Mouse (Mus musculus): ENCODE results near the gene Sorcs2.

The Sorcs2 gene

GRCm38 (mm10) chr5:36141676-36142255, 256.2 kb downstream of the Sorcs2 start:
- DNase-seq (ENCODE audit: extremely low read depth, insufficient read length, low spot score) = no peak

GRCm38 (mm10) chr5:36141112-36141511, 256.8 kb downstream of the Sorcs2 start:
- DNase-seq (ENCODE audit: extremely low read depth, insufficient read length, low spot score) = no peak

- no peak for DNase-seq (ENCODE audit: extremely low read depth, insufficient read length, low spot score)
Observed at GRCm38 (mm10) chr5:36139766-36140165, 258.2 kb downstream of the Sorcs2 start.

- no peak for DNase-seq (ENCODE audit: extremely low read depth, insufficient read length, low spot score)
Observed at GRCm38 (mm10) chr5:36135874-36136542, 261.9 kb downstream of the Sorcs2 start.

DNA sequence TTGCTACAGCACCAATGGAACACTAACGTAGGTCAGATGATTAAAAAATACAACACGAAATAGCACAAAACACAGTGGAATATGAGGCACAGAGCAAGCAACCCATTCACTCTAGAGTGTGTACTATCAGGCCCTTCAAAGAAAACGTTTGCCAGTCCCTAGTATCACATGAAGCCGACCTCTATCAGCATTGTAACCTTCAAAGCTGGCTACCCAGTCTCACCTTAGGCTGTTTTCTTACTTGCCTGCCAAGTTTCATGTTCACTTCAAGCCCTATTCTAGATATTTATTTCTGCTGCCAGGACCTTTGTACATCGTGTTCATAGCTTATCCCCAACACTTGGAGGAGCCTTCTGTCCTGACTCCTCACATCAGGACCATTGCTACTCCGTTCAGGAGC, 263.6 kb downstream of the Sorcs2 start:
- DNase-seq (ENCODE audit: extremely low read depth, insufficient read length, low spot score) = no peak

- peak; percentile 59 for DNase-seq (ENCODE audit: extremely low read depth, insufficient read length, low spot score)
Observed at GRCm38 (mm10) chr5:36133893-36134292, 264.0 kb downstream of the Sorcs2 start.

DNA sequence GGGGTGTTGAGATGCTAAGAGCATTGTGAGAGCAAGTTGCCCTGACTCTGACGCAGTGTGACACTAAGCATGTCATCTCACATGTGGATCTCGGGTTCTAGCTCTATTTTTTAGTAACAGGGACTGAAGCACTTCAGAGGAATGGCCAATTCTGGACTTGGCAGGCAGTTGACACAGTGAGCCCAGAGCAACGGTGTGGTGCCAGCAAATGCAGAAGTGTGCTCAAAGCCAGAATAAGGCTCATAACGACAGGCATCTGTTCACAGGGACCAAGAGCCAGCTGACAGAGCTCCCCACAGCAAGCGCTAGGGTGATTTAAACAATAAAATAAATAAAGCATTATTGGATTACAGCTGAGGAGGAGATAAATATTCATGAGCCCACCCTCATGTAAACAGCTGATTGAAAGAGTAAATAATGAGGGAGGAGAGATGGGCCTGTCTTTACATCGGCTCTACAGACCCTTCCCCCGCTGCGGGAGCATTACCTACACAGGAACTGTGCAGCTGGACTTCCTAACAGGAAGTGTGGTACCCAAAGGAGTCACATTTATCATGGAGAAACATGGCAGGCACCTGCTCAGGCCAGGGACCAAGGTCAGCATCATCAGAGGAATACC, 267.4 kb downstream of the Sorcs2 start:
- DNase-seq (ENCODE audit: extremely low read depth, insufficient read length, low spot score) = no peak

- no peak for DNase-seq (ENCODE audit: extremely low read depth, insufficient read length, low spot score)
Observed at GRCm38 (mm10) chr5:36129661-36130060, 268.3 kb downstream of the Sorcs2 start.

DNA sequence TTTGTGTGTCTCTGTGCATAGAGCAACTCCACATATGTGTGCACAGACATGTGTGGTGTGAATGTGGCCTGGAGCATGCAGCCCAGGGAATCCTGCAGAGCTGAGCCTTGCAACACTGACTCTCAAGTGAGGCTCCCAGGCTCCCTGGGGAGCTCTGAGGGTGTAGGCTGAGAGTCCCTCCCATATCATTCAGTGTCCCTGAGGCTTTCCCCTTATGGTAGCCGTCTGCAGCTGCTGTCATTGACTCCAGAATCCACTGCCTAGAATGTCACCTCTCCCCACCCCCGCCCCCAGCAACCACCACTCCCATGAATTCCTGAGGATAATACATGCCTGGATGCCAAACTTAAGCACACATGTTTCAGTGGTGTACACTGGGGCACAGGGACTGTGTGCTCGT, 269.4 kb downstream of the Sorcs2 start:
- DNase-seq (ENCODE audit: extremely low read depth, insufficient read length, low spot score) = no peak

DNA sequence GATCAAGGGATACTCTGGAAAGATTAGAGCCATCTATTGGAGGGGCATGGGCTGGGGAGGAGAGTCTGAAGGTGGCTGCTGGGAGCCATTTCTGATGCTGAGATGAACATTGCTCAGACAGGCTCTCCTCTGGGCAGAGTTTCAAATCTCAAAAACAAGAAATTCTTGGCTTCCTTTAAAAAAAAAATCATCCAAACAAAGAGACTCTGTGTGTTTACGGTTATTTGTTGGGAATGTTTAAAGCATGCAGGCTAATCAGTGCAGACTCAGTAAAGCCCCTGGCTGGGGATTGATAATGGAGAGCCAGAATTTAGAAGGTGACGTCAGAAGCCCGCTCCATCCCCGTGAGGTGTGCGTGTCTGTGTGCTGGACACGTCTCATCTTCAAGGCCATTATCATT, 272.9 kb downstream of the Sorcs2 start:
- DNase-seq (ENCODE audit: extremely low read depth, insufficient read length, low spot score) = no peak

GRCm38 (mm10) chr5:36122987-36123386, 275.0 kb downstream of the Sorcs2 start:
- DNase-seq (ENCODE audit: extremely low read depth, insufficient read length, low spot score) = no peak

- no peak for DNase-seq (ENCODE audit: extremely low read depth, insufficient read length, low spot score)
Observed at GRCm38 (mm10) chr5:36120931-36121341, 277.0 kb downstream of the Sorcs2 start.

DNA sequence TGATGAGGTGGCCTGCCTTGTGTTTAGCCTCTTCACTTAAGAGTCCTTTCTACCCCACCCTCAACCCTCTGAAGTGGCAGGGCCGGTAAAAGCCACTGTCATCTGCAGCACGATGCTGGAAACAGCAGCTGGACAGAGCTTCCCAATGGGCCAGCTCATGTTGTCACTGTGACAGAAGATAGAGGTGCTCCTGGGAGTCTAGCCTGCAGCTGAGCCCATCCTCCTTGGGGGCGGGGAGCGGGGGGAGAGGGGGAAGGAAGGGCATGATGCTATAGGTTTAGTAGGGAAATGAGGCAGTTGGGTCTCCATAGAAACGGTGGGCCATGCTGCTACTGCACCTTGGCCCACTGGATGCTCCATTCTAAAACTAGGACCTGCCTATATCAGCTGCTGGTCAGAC, 279.9 kb downstream of the Sorcs2 start:
- DNase-seq (ENCODE audit: extremely low read depth, insufficient read length, low spot score) = no peak

DNA sequence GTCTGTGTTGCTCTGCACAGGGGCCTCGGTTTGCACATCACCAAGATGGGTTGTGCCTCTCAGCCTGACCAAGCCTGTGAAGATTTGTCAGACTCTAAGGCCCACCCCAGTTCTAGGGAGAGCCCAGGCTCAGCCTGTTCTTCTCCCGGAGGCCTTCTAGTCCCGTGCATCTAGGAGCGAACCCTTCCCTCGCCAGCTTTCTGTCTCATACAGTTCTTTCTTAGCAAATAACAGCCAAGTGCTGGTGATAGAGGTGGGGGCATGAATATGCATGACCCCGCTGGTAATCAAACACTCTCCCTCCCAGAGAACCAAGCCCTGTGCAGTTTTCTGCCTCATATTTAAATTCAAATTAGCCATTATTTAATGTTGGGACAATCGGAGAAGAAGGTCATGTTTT, 282.4 kb downstream of the Sorcs2 start:
- no peak for DNase-seq (ENCODE audit: extremely low read depth, insufficient read length, low spot score)

GRCm38 (mm10) chr5:36113696-36114095, 284.2 kb downstream of the Sorcs2 start:
- no peak for DNase-seq (ENCODE audit: extremely low read depth, insufficient read length, low spot score)

DNA sequence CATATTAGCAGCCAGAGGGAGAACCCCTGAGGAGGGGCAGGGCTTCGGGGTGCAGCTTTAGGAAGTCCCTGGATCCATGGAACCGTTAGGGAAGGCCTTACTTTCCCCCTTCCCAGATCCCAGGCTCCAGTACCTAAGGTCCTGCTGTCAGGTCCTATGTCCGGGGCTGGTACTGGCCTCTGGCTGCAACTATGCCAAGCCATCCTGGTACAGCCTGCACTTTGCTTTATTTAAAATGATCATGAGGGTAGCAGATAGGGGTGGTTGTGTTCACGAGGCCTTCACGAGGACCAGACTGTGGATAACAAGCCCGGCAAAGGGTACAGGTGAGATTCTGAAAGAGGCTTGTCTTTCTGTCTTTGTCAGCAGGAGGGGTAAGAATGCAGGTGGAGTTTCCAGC, 285.2 kb downstream of the Sorcs2 start:
- DNase-seq (ENCODE audit: extremely low read depth, insufficient read length, low spot score) = no peak

- no peak for DNase-seq (ENCODE audit: extremely low read depth, insufficient read length, low spot score)
Observed at GRCm38 (mm10) chr5:36111516-36111915, 286.4 kb downstream of the Sorcs2 start.

DNA sequence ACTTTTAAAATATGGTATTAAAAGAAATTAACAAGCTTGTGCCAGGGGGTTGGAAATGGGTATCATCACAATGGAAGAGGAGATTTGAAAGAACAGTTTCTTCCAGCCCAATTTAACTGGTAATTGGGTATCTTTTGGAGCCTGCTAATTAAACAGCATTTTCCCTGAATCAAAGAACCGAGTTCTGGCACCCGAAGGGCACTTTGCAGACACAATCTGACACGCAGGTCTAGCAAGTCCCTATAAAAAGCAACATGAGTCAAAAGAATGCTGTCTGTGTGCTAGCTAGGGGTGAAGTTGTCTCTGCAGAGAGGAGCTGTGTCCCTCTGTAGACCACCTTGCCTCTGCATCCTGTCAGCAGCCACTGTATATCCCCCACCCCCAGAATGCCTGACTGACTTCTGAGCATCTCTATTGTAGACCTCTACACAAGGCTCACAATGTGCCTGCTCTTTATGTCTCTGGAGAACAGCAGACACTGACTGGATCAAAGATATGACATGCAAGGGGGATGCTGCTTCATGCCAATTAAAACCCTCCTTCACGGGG, 289.5 kb downstream of the Sorcs2 start:
- DNase-seq (ENCODE audit: extremely low read depth, insufficient read length, low spot score) = no peak

GRCm38 (mm10) chr5:36103483-36103882, 294.5 kb downstream of the Sorcs2 start:
- no peak for DNase-seq (ENCODE audit: extremely low read depth, insufficient read length, low spot score)

DNA sequence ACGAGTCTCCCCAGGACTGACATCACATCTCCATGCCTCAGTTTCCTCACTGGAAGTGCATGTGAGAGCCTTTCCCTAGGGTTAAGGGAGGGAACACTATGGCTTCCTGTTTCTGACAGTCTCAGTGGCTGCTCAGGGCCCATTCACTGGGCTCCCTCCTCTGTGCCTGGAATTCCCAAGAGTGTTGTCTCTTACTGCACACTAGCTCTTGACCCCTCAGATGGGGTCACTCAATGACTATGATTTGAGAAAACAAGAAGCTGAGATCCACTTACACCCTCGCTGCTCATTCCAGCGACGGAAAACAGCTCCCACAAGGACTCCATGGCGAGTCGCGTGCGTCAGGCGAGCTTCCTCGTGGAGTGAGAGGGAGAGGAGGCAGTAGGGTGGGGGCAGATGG, 296.8 kb downstream of the Sorcs2 start:
- no peak for DNase-seq (ENCODE audit: extremely low read depth, insufficient read length, low spot score)

GRCm38 (mm10) chr5:36100488-36100887, 297.5 kb downstream of the Sorcs2 start:
- no peak for DNase-seq (ENCODE audit: extremely low read depth, insufficient read length, low spot score)

DNA sequence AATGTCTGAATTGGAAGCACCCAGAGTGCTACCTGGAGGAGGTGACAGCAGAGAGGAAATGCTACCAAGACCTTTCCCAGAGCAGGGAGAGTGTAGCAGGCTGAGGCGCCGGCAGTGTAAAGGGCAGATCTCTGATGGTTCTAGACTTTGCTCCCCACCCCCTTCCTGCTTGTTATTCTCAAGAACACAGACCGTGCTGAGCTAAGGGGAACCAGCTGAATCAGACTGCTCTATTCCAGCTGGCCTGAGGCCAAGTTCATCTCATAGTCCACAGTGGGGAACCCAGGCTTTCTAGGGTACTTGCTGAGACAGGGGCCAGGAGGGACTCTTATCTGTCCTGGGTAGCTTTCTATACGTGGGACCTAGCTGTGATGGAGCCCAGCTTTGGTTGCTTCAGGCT, 298.3 kb downstream of the Sorcs2 start:
- no peak for DNase-seq (ENCODE audit: extremely low read depth, insufficient read length, low spot score)
